Mouse (Mus musculus) kidney, adult 2 months (tissue): ENCODE measurements around the gene Pbxip1.

Experiments used
- CTCF ChIP-seq: fragments of 200-500 bp; conservative IDR thresholded peaks from 2 replicates; pipeline ENCODE4 v1.5.1; 2011; ENCODE audit warnings: low read depth, mild to moderate bottlenecking, control low read depth, low read length, moderate library complexity, mixed read lengths; ENCODE audit not compliant: insufficient read depth, insufficient read length
- POLR2A ChIP-seq: fragments of 200-500 bp; IDR thresholded peaks from one replicate; pipeline ENCODE4 v1.6.1; 2011; ENCODE audit warnings: low read depth, low read length, control low read depth

- TF ChIP-seq POLR2A (no peak), CTCF (no peak)
Measured at GRCm38 (mm10) chr3:89437269-89437668, 763 bp downstream of the Pbxip1 start.
